Mouse (Mus musculus): ENCODE measurements at regions not wholly inside any gene's neighbourhood (a gene's known extent, or its start where the extent isn't known, plus 50 kb on each side); places are given as distances from the start of the nearest gene placed in this dataset.
A peak's percentile ranks its signal among the peaks of the same experiment; 100 is the strongest.

DNA sequence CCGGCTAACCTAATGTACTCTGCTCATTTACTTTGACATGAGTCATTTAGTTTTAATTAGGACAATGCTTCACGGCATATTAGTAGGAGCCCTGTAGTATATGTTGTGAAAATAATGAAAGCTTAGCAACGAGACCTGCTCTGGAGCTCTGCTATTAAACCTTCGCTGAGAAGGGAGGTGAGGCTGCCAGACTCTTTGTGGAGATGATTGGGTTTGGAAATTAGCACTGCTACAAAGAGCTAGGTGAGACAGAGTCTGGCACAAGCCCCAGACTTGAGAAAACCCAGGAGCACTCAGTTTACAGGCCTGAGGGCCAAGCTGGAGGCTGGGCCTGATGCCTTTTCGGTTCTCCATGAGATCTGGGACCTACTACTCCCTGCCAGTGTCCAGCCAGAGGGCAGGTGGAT lies 72.3 kb upstream of the Cacna1e start:
- H3K9me3 ChIP-seq (ENCODE audit: control insufficient read depth, low read length): no peaks in the 10 kb centered on the region
- no peaks in the 10 kb centered on the region for H3K27me3 ChIP-seq (ENCODE audit: control insufficient read depth, insufficient read depth, low read length)
- H3K9ac ChIP-seq: no peak overlapping the region
- peaks cover 3% of the 10 kb centered on the region; the same call in 1 of the 2 replicates for H3K4me1 ChIP-seq (replicated peaks; ENCODE audit: control insufficient read depth, insufficient read depth, low read length)
- peak overlapping the region; percentile 59; the same call in 1 of the 2 replicates for H3K27ac ChIP-seq
- no peaks in the 10 kb centered on the region for H3K36me3 ChIP-seq (replicated peaks; ENCODE audit: control insufficient read depth, insufficient read depth)
- peak; percentile 49; the same call in 1 of the 2 replicates for ATAC-seq (ENCODE audit: low FRiP score)
- 34% methylated on average over 5 of the region's 5 CpGs for WGBS
- peak; percentile 32 for DNase-seq (ENCODE audit: low spot score)
- H3K4me2 ChIP-seq (replicated peaks): no peak overlapping the region
- no peak overlapping the region for H3K4me3 ChIP-seq (replicated peaks; ENCODE audit: low read length)

DNA sequence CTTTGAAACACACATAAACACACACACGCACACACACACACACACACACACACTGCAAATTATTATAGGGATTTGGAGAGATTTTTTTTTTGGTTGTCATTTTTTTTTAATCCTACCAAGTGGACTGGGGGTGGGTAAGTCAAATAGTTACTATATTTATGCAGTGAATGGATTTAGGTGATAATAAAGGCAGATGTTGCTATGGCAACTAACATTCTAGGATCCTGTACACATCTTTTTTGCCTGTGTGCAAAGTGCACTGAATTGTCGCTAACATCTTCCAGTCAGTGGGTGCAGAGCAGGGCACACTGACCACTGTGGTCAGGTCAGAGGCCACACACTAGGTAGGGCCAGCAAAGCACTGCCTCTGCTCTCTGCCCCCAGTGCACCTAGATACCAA lies 68.4 kb upstream of the Cacna1e start:
- no peak overlapping the region for H3K4me2 ChIP-seq (replicated peaks)
- WGBS: 82% methylated on average over 2 of the region's 2 CpGs
- peaks cover 3% of the 10 kb centered on the region; the same call in 1 of the 2 replicates for H3K4me1 ChIP-seq (replicated peaks; ENCODE audit: control insufficient read depth, insufficient read depth, low read length)
- H3K9me3 ChIP-seq (ENCODE audit: control insufficient read depth, low read length): no peaks in the 10 kb centered on the region
- no peak overlapping the region for H3K4me3 ChIP-seq (replicated peaks; ENCODE audit: low read length)
- no peak overlapping the region for H3K27ac ChIP-seq
- H3K27me3 ChIP-seq (ENCODE audit: control insufficient read depth, insufficient read depth, low read length): no peaks in the 10 kb centered on the region
- H3K36me3 ChIP-seq (replicated peaks; ENCODE audit: control insufficient read depth, insufficient read depth): no peaks in the 10 kb centered on the region
- DNase-seq (ENCODE audit: low spot score): no peak
- H3K9ac ChIP-seq: no peak overlapping the region
- ATAC-seq (ENCODE audit: low FRiP score): no peak

All from hindbrain, embryonic 14.5 days (tissue).